Mouse (Mus musculus) cerebral cortex, adult 2 months (tissue): ENCODE data around the gene BB287469.

ENCODE experiments used
- WGBS: fragments of 180-500 bp; shearing (Covaris S2); methylation state at CpG from one replicate; pipeline ENCODE4 v1.1.7; 2018; 5-methylcytosine and 5-hydroxymethylcytosine counted together

The BB287469 gene

GRCm38 (mm10) chr12:87816277-87816676, at the start of gene BB287469:
Gene BB287469 (plus strand): TSS chr12:87816577.
- 86% methylated on average over 5 of the region's 6 CpGs for WGBS

- WGBS = 90% methylated on average over 4 of the region's 4 CpGs
These were observed 40.7 kb upstream of the BB287469 start, which contains the start of gene Gm21319 for GRCm38 (mm10) chr12:87775655-87776054. Gene Gm21319 (minus strand): TSS chr12:87775755.

- 75% methylated on average over 1 of the region's 1 CpGs for WGBS
These were observed 21.2 kb upstream of the BB287469 start, which contains the start of gene Gm21936 for GRCm38 (mm10) chr12:87795212-87795611. Gene Gm21936 (plus strand): TSS chr12:87795512.

DNA sequence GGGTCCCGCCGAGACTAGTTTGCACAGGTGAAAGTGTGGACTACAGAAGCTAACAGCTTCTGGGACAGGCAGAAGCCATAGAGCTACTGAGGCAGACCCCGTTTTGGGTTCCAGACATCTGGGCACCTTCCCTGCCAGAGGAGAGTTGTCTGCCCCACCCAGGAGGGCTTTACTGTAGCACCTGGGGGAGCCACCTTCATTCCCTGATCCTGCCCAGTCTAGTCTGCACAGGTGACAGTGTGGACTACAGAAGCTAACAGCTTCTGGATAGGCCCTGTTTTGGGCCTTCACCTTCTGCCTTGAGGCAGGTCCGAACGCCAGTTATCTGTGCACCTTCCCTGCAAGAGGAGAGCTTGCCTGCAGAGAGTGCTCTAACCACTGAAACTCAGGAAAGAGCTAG, 18.4 kb upstream of the BB287469 start:
- 93% methylated on average over 5 of the region's 5 CpGs for WGBS

DNA sequence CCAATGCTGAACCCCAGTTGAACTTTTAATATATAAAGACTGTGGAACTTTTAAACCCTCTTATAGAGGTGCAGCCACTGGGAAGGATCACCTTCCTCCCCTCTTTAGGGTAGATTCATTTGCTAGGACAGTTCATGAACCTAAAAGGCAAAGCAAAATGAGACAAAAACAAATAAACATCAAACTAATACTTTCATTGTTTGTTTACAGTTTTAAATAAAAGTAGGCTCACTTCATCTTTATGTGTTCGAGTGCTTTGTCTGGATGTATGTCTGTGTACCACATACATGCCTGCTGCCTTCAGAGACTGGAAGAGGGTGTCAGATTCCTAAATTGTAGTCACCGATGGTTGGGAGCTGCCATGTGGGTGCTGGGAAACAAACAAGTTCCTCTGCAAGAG, 25.9 kb downstream of the BB287469 start, which contains the start of gene Gm2001:
Gm2001 (minus strand) TSS at position 101 of the 400 bp plus-strand sequence.
- 78% methylated on average over 2 of the region's 2 CpGs for WGBS

GRCm38 (mm10) chr12:87850657-87851056, 34.3 kb downstream of the BB287469 start:
- no CpG with 5 or more reads among the region's 2 CpGs for WGBS

- 71% methylated on average over 1 of the region's 1 CpGs for WGBS
These were observed 39.7 kb downstream of the BB287469 start for GRCm38 (mm10) chr12:87856067-87856466.

DNA sequence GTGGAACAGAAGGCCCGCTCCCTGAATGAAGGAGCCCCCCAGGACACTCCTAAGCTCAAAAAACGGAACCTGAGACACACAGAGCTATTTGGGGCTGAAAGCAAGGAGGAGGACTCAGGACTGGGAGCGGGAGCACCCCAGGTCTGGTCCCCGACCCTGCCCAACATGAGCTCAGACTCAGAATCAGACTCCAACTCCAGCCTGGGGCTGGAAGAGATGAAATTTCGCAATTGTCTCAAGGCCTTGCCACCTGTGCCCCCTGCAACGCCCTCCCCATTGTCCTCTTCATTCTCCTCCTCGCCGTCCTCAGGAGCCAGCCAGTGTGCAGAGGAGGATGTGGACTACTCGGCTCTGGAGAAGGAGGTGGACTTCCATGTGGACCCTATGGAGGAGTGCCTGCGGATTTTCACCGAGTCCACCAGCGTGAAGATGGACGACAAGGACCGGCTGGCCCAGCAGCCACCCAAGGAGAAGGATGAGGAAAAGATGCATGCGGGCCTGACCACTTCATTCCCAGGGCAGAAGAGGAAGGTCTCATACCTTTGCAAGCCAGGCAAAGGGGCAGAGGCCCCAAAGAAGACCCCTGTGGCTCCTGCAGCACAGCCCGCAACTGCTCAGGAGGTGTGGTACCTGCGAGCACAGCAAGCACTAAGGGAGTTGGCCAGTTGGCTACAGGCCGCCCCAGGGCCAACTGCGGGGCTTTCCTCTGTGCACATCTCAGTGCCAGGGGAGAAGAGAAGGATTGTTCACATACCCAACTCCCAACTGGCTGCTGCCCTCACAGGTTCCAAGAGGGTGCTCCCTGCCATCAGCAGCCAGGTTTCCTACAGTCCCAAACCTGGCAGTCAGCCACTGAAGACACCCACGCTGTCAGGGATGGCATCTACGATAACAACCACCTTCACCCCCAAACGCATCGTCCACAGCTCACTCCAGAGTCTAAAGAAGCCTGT, 45.6 kb downstream of the BB287469 start:
- 82% methylated on average over 23 of the region's 23 CpGs for WGBS

DNA sequence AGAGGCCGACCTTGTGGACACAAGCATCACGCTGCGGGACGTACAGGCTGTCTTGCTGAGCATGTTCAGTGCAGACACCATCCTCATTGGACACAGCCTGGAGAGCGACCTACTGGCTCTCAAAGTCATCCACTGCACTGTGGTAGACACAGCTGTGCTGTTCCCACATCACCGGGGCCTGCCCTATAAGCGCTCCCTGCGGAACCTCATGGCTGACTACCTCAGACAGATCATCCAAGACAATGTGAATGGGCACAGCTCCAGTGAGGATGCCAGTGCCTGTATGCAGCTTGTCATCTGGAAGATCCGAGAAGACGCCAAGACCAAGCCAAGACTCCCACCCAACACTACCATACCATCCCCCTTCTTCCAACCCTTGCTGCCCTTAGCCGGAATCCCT, 47.3 kb downstream of the BB287469 start:
- 96% methylated on average over 10 of the region's 11 CpGs for WGBS

GRCm38 (mm10) chr12:87864048-87864447, 47.7 kb downstream of the BB287469 start:
- 78% methylated on average over 2 of the region's 2 CpGs for WGBS
